Mouse (Mus musculus) heart, adult 11 months (tissue): ENCODE measurements around the gene S100a4.

ENCODE experiments used
- DNase-seq: peaks from one replicate; pipeline ENCODE4 v3.0.0; 2022

S100a4 gene

DNA sequence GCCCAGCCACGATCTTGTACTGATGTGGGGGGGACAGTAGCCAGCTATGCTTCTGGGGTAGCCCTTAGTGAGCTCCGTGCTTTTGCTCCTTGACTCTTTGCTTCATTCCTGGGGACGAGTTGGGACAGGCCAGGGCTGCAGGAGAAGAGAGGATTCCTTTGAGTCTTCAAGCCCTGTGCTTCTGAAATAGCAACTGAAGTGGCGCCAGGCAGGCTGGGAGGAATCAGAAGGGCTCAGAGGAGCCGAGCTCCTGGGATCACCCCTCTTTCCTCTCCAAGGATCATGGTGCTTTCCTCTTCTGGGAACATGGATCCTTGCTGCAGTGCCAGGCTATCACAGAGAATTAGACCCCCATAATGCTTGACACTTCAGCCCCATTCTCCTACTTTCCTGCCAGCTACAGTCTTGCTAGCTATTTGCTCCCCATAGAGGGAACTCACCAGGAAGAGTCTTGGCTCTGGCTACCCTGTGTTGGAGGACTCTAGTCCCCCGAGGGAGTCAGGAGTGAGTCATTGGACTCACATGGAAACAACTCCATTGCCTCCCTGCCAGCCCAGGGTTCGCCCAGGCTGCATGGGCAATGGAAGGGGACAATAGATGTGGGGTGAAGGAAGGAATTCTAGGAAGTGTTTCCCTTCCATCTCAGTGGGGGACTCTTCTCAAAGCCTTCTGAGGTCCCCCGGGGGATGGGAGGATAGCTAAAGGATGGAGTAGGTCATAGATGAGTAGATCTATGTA lies 2.9 kb upstream of the S100a4 start:
- peak; percentile 96 for DNase-seq

DNA sequence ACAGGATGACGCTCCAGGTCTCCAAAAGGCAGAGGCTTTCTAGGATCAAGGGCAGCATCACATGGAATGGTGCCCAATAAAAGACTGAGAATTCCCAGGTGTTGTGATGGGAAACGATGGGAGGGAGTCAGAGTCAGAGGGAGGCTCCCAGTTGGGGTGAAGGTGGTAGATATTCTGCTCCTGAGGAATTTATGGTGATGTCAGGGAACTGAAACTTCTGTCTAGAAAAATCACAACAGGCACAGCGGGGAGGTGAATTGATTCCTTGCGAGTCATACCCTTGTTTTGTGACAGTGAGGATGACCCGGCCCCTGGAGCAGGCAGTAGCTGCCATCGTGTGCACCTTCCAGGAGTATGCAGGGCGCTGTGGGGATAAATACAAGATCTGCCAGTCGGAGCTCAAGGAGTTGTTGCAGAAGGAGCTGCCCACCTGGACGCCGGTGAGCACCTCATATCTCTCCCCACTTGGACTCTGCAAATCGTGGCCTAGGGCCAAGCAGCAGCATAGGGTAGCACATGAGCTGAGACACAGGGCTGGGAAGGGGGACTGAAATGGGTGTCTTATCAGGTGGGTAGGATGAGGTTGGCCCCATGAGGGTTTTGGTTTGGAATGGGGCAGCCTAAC lies 2.0 kb upstream of the S100a4 start, which contains the start of gene Gm42674:
Gm42674 (plus strand) TSS at position 419 of the 625 bp plus-strand sequence.
- DNase-seq = peak; percentile 91

DNA sequence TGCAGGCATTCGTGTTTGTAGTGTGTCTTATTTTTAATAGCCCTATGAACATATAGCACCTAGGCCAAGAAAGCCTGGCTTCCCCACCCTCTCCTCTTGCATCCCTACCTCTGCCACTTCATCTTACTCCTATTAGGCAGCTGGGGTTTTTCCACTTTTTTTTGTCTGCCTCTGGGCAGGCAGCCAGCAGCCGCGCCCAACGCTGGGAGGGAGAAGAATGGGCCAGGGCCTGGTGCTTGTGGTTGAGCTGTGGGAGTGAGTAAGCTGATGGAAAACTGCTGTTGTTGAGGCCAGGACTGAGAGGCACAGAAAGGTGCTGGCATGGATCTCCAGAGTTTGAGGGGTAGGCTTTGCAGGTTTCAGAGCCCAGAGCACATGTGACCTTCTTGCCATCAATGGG lies 845 bp downstream of the S100a4 start:
- DNase-seq = peak; percentile 99

DNA sequence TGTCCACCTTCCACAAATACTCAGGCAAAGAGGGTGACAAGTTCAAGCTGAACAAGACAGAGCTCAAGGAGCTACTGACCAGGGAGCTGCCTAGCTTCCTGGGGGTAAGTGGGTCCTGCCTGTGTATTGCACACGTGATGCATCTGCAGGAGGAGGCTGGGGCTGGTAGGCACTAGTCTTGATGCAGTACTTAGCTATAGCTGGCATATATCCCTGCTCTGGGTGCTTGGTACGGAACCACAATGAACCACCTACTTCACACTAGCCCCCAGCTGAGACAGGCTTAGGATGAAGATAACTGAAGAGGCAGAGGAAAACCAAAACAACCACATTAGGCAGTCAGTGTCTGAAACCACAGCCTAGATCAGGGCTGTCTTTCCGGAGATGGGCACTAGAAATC lies 1.5 kb downstream of the S100a4 start:
- DNase-seq = peak; percentile 88

DNA sequence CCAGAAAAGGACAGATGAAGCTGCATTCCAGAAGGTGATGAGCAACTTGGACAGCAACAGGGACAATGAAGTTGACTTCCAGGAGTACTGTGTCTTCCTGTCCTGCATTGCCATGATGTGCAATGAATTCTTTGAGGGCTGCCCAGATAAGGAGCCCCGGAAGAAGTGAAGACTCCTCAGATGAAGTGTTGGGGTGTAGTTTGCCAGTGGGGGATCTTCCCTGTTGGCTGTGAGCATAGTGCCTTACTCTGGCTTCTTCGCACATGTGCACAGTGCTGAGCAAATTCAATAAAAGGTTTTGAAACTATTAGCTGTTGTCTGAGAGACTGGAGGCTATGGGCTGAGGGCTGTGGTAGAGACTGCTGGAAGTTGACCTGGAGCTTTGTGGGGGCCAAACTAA lies 2.2 kb downstream of the S100a4 start:
- peak; percentile 76 for DNase-seq

DNA sequence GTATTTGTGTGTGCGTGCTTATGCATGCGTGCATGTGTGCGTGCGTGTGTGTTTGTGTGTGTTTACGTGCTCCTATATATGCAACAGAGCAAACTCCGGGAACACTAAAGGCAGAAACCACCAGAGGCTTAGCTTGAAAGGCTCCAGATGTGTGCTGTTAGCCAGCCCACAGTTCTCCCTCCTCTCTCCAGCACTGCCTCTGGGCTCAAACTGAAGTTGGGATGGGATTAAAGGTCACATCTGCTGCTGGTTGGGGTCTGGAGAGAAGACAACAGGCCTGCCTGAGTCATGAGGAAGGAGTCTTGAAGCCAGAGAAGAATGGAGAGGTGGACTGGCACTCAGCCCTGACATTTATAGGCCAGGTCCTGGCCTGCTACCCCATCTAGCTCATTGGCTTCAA lies 2.6 kb downstream of the S100a4 start:
- peak; percentile 97 for DNase-seq

DNA sequence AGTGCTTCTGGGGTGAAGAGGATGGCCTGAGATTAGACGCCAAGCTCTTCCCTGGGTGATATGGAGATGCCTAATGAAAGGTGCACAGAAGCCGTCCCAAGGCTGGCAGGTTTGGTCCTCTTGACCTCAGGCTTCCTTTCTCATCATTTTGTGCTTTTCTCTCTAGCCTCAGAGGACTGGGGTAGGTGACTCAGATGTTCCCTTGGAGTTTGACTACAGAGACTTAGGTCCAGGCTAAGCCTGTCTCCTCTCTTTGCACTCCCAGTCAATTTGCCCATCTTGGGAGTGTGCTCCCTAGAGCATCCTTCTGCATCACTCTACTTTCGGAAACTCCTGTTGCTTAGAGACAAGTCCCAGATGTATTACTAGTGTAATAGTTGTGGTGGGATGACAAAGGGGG lies 3.8 kb downstream of the S100a4 start:
- peak; percentile 92 for DNase-seq

DNA sequence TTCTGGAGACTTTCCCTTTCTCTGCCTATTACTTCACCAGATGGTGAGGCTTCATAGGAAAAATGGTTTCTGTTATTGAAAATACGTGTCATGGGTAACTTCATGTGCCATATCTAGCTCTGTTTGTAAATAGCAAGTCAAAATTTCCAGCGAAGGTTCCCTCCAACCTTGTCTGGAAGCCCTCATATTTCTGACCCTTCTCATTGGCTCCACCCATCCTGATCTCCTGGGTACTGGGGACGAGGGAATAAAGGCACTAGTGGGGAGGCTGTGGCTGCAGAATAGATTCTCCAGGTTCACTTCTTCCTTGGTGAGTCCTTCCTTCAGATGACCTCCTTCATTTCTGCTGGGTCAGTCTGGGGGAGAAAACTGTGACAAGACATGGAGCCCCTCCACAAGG lies 4.7 kb downstream of the S100a4 start, which contains the start of gene S100a5:
S100a5 (plus strand) TSS at position 301 of the 400 bp plus-strand sequence.
- DNase-seq = no peak

DNA sequence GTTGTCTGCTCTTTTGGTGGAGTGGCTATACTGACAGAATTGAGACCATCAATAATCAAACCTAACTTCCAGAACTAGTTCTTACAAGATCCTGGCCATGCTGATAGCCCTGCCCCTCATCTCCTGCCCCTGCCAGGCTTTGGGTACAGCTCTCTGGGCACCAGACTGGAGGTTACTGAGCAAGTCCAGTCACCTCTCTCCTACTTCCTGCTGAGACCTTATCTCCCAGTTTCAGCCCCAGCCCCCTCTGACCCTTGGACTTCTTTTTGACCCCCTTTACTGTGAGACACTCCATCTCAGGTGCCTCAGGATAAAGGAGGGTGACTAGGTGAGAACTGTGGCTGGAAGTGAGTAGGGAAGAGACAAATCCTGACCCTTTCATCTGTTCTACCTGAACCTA lies 5.5 kb downstream of the S100a4 start:
- DNase-seq = no peak

DNA sequence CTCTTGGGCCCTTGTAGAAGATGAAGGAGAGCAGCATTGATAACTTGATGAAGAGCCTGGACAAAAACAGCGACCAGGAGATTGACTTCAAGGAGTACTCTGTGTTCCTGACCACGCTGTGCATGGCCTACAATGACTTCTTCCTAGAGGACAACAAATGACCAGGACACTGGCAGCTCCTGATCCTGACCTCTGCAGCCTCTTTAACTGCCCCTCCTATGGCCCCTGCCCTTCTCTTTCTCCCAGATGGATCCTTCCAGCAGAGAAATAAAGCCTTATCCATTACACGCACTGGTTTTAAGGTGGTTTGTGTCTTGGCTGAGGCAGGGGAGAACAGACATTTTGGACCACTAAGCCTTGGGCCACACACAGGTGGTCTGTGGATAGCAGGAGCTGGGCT lies 7.9 kb downstream of the S100a4 start:
- DNase-seq = peak; percentile 82

DNA sequence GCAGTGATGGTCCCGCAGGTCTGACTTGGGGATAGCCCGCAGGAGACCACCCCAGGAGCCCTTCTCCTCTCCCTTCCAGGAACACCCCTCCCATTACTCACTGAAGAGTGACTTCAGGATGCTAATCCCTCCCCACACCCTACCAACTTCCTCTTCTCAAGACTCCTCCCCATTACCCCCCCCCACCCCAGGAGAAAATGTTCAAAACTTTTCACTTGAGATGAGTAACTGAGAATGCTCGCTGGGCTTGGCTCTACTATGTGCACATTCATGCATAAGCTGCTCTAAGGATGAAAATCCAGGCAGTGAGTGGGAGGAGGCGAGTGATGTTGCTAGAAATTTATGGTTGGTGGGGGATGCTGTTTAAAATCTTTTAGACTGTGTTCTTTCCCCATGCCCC lies 8.5 kb downstream of the S100a4 start:
- peak; percentile 91 for DNase-seq

DNA sequence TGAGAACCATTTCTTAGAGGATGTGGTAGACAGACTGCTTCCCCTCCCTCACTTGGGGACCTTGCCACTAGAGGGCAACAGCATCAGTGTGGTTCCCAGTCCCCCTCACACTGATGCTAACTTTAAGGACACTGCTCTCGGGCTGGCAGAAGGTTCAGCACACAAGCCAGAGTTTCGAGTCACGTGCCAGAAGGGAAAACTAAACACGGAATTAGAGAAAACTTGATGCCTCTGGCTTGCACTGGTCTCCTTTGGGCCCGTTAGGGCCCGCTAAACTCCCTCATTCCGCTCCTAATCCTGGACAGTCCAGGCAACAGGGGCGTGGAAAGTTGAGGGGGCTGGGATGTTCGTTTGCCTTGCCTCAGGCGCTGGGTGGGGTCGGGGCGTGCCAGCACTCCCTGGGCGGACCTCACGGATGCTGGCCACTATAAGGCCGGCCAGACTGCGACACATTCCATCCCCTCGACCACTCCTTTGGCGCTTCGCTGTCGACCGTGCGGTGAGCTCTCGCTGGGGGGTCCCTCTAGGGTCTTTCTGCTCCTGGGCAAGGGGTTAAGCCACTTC lies 9.2 kb downstream of the S100a4 start, which contains the start of gene S100a6:
S100a6 (plus strand) TSS at position 155 of the 564 bp plus-strand sequence.
- DNase-seq = peak; percentile 99

DNA sequence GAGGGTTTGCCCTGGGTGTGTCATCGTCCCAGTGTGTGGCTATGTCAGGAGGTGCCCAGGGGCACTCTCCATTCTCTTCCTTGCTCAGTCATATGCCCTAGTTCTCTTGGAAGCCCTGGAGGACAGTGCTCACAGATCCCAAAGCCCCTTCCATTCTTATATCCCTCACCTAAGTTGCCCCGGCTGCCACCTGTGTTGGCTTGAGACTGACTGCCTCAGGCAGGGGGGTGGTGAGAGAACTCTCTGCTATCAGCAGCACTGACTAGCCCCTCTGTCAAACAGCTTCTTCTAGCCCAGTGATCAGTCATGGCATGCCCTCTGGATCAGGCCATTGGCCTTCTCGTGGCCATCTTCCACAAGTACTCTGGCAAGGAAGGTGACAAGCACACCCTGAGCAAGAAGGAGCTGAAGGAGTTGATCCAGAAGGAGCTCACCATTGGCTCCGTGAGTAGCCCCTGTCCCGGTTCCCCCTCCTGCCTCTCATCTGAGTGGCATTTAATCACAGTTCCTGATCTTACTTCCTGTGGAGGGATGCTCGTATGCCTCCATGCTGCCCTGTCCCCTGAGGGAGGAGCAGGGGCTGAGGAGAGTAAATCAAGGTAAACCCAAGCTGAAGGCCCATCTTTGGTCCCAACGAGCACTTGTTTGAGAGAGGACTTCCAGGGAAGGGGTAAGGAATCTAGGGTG lies 10.0 kb downstream of the S100a4 start:
- DNase-seq = peak; percentile 92

DNA sequence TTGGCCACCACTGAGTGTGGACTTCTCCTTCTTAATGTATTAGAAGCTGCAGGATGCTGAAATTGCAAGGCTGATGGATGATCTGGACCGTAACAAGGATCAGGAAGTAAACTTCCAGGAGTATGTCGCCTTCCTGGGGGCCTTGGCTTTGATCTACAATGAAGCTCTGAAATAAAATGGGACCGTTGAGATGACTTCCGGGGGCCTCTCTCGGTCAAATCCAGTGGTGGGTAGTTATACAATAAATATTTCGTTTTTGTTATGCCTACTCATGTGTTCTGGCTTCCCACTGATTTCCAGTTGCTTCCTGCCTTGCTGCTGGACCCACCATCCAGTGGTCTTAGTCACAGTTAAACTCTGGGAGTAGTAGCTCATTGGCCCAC lies 10.6 kb downstream of the S100a4 start:
- peak; percentile 86 for DNase-seq

DNA sequence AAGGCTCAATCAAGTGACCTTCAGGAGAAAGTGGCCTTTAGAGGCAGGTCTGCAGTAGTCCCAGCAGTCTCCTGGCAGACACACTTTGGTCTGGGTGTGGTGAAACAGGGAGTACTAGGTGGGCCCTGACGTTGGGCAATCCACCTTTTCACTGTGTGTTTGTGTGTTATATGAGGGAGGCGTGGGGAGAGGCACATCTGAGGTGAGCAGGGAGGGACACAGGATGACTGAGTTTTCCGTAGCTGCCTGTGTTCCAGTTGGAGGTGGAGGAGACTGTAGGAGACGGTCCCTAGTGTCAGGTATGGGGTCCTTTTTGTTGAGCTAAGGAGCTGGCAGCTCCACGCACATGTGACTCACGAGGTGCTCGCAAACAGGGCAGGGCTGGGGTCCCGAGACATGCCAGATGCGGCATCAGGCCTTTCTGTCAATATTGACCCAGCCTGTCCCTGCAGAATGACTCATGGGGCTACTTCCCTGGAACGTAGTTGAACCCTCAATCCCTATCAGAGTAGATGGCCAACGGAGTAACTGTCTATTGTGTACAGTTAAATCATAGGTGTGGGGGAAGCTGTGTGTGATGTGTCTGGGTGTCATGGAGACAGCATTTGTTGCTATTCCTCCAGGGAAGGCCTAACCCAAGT lies 11.2 kb downstream of the S100a4 start:
- DNase-seq = peak; percentile 92

DNA sequence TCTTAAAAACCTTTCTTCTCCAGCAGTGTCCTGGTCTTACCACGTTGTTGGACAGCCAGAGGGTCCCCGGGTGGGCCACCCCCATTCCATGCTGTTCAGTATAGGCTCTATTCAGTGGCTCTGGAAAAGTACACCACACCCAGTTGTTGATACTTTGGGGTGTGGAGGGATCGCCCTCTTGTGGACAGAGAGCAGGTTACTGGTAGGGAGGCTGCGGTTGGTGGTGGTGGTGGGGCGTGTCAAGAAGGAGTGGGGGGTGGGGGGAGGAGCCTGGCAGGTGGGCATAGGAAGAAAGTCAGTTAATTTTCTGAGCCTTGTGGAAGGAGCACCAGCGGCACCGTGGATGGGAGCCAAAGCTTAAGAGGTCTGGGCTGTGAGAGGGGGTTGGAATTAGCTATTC lies 11.8 kb downstream of the S100a4 start:
- peak; percentile 98 for DNase-seq

DNA sequence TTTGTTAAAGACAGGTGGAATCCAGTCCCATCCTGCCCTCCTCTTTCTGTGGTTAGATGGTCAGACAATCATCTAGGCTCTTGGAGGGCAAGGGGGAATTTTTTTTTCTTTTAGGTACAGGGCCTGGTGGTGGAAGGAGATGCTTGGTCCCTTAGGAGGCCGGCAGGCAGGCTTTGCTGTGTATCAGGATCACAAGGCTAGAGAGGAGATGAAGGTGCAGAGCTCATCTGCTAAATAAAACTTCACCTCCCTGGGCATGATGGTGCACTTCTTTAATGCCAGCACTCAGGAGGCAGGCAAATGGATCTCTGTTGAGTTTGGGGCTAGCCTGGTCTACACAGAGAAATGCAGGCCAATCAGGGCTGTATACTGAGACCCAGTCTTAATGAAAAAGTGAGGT lies 12.3 kb downstream of the S100a4 start:
- DNase-seq = peak; percentile 91

DNA sequence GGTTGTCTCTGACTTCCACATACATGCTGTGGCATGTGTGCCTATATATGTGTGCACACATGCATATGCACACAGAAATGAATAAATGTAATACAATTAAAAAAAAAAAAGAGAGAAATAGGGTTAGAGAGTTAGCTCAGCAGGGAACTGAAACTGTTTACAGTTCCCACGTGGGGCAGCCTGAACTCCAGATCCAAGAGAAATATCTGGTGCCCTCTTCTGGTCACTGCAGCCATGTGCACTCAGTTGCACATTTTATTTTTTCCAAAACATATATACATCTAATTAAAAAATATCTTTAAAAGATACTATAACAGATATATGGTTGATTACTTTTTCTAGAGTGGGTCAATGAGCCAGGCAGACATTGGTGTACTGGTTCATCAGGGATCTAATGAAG lies 14.0 kb downstream of the S100a4 start:
- peak; percentile 44 for DNase-seq

DNA sequence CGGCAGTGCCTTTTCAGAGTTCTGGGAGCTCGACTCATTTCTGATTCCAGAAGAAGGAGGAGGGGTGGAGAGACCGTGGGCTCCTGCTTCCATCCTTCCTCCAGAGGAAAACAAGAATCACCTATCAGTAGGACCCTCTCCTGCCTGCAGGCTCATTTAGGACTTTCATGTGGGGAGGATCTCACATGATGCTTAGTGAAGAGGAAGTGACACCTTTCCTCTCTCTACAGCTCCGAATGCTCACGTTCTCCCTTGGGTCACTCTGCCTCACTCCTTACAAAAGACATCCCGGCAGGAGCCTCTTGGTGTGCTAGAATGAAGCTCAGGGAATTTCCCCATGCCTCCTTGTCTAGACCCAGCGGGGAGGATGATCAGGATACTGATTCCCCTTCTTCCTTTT lies 18.0 kb downstream of the S100a4 start:
- no peak for DNase-seq

DNA sequence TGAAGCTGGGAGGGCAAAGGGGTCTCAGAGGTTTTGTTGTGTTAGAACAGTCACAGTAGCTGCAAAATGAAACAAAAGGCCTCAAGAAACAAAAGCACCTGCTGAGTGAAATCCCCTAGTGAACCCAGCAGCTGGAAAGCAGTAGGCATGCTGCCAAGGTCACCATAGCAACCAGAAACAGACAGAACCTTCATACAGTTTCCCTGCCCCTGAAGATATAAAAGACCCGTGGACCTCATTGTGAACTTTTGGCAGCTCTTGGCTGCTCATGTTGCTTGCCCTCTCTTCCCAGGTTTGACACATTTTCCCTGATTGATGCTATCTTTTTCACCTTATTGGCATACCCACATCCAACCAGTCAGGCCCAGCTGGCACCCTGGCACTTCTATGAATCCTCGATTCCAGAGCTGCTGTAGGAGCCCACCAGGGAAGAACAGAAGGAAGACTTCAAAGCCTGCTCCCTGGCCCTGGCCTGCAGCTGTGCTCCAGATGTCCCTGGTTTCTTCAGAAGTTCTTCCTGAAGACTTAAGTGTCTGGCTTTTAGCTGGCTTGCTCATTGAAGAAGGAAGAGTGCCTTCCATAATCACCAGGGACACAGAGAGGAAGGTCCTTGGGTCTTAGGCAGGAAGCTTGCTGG lies 20.0 kb downstream of the S100a4 start:
- DNase-seq = peak; percentile 97

DNA sequence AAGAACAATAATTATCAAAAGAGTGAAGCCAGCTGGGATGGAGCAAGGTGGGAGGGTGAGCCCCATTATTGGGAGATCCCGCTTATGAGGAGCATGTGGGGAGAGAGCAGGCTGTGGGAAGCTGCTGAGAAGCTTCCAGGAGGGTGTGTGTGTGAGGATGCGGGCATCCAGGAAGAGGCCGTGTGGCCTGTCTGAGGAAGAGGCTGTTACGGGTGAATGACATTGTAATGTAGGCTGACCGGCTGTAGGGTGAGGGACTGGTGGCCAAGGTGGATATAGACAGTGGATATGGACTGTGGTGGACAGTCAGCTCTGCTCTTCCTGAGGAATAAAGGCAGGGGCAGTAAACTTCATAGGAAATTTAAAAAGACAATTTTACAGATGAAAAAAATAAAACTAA lies 21.9 kb downstream of the S100a4 start:
- DNase-seq = peak; percentile 83

DNA sequence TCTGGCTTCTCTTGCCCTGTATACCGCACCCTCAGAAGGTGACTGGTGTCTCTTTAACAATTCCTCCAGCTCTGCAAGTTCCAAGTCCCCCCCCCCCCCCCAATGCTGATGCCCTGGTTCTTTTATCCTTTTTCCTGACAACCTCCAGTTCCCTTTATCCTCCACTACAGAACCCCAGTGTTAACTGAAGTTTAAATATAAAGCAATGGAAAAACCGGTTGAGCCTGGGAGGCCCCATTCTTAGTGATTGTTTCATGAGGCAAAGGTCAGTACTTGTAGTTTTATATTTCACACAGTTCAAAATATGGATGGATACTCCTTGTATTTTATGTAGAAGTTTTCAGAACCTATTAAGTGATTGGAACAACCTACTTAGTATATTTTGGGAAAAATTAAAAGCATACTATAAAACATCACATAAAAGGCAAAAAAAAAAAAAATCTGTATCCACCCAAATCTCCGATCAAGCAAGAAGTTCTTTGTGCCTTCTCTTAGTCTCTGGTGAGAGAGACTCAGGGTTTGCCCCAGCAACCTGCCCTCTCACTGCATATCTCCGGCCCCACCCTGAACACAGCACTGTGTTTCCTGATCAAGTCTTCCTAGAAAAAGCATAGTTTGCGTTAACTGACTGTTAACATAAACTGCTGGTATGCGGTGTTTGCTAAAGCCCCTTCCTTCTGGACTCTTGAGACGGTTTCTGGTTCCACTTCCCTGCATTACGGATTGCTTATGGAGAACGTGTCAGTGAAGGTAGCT lies 22.9 kb downstream of the S100a4 start:
- peak; percentile 25 for DNase-seq
